ENCODE assay signal across 16 mouse cellular contexts in the genomic region with DNA sequence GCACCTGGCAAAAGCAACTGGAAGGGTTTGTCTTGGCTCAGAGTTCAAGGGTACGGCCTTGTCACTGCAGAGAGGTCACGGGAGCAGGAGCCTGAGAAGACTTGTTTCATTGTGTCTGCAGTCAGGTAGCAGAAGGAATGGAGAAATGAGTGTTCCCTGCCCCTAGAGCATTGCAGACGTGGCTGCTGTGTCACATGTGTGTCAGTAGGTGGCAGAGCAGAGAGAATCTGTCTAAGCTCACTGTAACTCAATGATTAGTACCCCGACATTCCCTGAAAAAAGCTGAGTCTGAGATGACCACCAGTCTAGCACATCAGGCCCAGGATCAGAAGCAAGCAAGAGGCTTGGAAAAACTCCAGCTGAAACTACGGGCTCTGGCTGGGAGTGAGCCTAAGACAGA.
DNase-seq lines count a peak whose midpoint lies in the region; ATAC-seq and TF ChIP-seq lines count a peak whose summit lies in the region.
"Had no signal": no experiment of that assay in that cellular context is flagged by ENCODE, and none has a peak within 500 bp of the region (broad histone marks: within the 10 kb centered on the region; RNA-seq: fewer than 3 reads in every experiment).

No protein-coding gene starts in this region.

- H3K4me3 ChIP-seq in kidney, postnatal 0 days (replicated peaks; ENCODE audit: low read depth, low read length): no peak overlapping the region
- H3K4me3 ChIP-seq in kidney, embryonic 15.5 days (replicated peaks): no peak overlapping the region
- H3K4me3 ChIP-seq in lung, postnatal 0 days (ENCODE audit: low read depth, low read length): no peak overlapping the region
- no peak overlapping the region for H3K4me3 ChIP-seq in stomach, postnatal 0 days (ENCODE audit: low read depth, low read length)
- H3K4me3 ChIP-seq: intestine, embryonic 15.5 days; limb, embryonic 12.5 days; myocyte had no signal

- no peak overlapping the region for H3K9ac ChIP-seq in kidney, postnatal 0 days (ENCODE audit: low read depth, low read length)
- no peak overlapping the region for H3K9ac ChIP-seq in kidney, embryonic 15.5 days
- H3K9ac ChIP-seq in lung, postnatal 0 days (replicated peaks; ENCODE audit: low read depth): no peak overlapping the region
- no peak overlapping the region for H3K9ac ChIP-seq in stomach, postnatal 0 days (ENCODE audit: low read length)
- H3K9ac ChIP-seq: intestine, embryonic 15.5 days; limb, embryonic 12.5 days had no signal

- H3K4me1 ChIP-seq in kidney, postnatal 0 days (replicated peaks; ENCODE audit: insufficient read depth, low read length): no peaks in the 10 kb centered on the region
- no peaks in the 10 kb centered on the region for H3K4me1 ChIP-seq in kidney, embryonic 15.5 days
- no peaks in the 10 kb centered on the region for H3K4me1 ChIP-seq in lung, postnatal 0 days (ENCODE audit: insufficient read depth, low read depth, low read length)
- no peaks in the 10 kb centered on the region for H3K4me1 ChIP-seq in stomach, postnatal 0 days (replicated peaks; ENCODE audit: control insufficient read depth, insufficient read depth)
- H3K4me1 ChIP-seq: intestine, embryonic 15.5 days; limb, embryonic 12.5 days had no signal

- DNase-seq in cerebellum, postnatal 10 days: peak; percentile 25 to 35
- no peak for DNase-seq in cerebellum, adult 11-12 months
- DNase-seq in kidney, postnatal 0 days (ENCODE audit: low spot score): no peak
- no peak for DNase-seq in lung, postnatal 0 days (ENCODE audit: low spot score)
- no peak for DNase-seq in lung, adult 18-20 months
- no peak for DNase-seq in stomach, postnatal 0 days (ENCODE audit: low spot score)
- DNase-seq in gastrocnemius, adult 8-10 months (ENCODE audit: low spot score in 2 of 2): no peak
- DNase-seq: B cell, adult 2 months; thymus, postnatal 36 days had no signal

- peak; percentile 47 for TF ChIP-seq CTCF in kidney, postnatal 0 days (IDR thresholded peaks at IDR 0.05; ENCODE audit: low read depth)
- TF ChIP-seq CTCF in lung, postnatal 0 days (IDR thresholded peaks at IDR 0.05): peak; percentile 46
- TF ChIP-seq CTCF in stomach, postnatal 0 days (IDR thresholded peaks at IDR 0.05; ENCODE audit: low read depth): peak; percentile 56

- ATAC-seq in kidney, postnatal 0 days (replicated peaks; ENCODE audit: low FRiP score, low read depth): no peak
- no peak for ATAC-seq in kidney, embryonic 15.5 days (replicated peaks; ENCODE audit: low FRiP score)
- ATAC-seq in lung, postnatal 0 days: no peak
- no peak for ATAC-seq in stomach, postnatal 0 days (ENCODE audit: low FRiP score, low TSS enrichment)
- ATAC-seq: activated CD4-positive, CD25-positive, alpha-beta regulatory T cell, adult 4 months; intestine, embryonic 15.5 days had no signal

- H3K9me3 ChIP-seq in kidney, postnatal 0 days (replicated peaks; ENCODE audit: low read length): no peaks in the 10 kb centered on the region
- H3K9me3 ChIP-seq in kidney, embryonic 15.5 days (replicated peaks): no peaks in the 10 kb centered on the region
- H3K9me3 ChIP-seq in lung, postnatal 0 days (ENCODE audit: low read length): no peaks in the 10 kb centered on the region
- no peaks in the 10 kb centered on the region for H3K9me3 ChIP-seq in stomach, postnatal 0 days (ENCODE audit: control insufficient read depth, low read length)
- H3K9me3 ChIP-seq: G1E; intestine, embryonic 15.5 days; limb, embryonic 12.5 days had no signal

- WGBS in kidney, postnatal 0 days: 80% methylated on average over 5 of the region's 5 CpGs
- WGBS in kidney, embryonic 15.5 days: 78% methylated on average over 5 of the region's 5 CpGs
- WGBS in lung, postnatal 0 days: 69% methylated on average over 5 of the region's 5 CpGs
- 86% methylated on average over 5 of the region's 5 CpGs for WGBS in stomach, postnatal 0 days

- H3K27ac ChIP-seq in kidney, postnatal 0 days: no peak overlapping the region
- no peak overlapping the region for H3K27ac ChIP-seq in kidney, embryonic 15.5 days
- H3K27ac ChIP-seq in lung, postnatal 0 days (ENCODE audit: low read length): no peak overlapping the region
- no peak overlapping the region for H3K27ac ChIP-seq in stomach, postnatal 0 days (replicated peaks)
- H3K27ac ChIP-seq: intestine, embryonic 15.5 days; limb, embryonic 12.5 days had no signal

- H3K4me2 ChIP-seq in kidney, postnatal 0 days (ENCODE audit: low read length): no peak overlapping the region
- H3K4me2 ChIP-seq in kidney, embryonic 15.5 days: no peak overlapping the region
- H3K4me2 ChIP-seq in lung, postnatal 0 days (replicated peaks; ENCODE audit: low read depth, low read length): no peak overlapping the region
- no peak overlapping the region for H3K4me2 ChIP-seq in stomach, postnatal 0 days (replicated peaks; ENCODE audit: low read depth)
- H3K4me2 ChIP-seq: intestine, embryonic 15.5 days; limb, embryonic 12.5 days; midbrain, embryonic 11.5 days had no signal

- H3K36me3 ChIP-seq in kidney, postnatal 0 days (ENCODE audit: insufficient read depth, low read length): no peaks in the 10 kb centered on the region
- H3K36me3 ChIP-seq in kidney, embryonic 15.5 days: no peaks in the 10 kb centered on the region
- no peaks in the 10 kb centered on the region for H3K36me3 ChIP-seq in lung, postnatal 0 days (ENCODE audit: insufficient read depth, low read length)
- H3K36me3 ChIP-seq in stomach, postnatal 0 days (ENCODE audit: control insufficient read depth, insufficient read depth, low read length): no peaks in the 10 kb centered on the region
- H3K36me3 ChIP-seq: G1E; intestine, embryonic 15.5 days; limb, embryonic 12.5 days had no signal

- no peak for TF ChIP-seq EP300 in lung, postnatal 0 days (IDR thresholded peaks at IDR 0.05)
- no peak for TF ChIP-seq EP300 in stomach, postnatal 0 days (optimal IDR thresholded peaks at IDR 0.05)

- no peaks in the 10 kb centered on the region for H3K27me3 ChIP-seq in kidney, postnatal 0 days (ENCODE audit: insufficient read depth, low read length)
- H3K27me3 ChIP-seq in kidney, embryonic 15.5 days: no peaks in the 10 kb centered on the region
- H3K27me3 ChIP-seq in lung, postnatal 0 days (replicated peaks; ENCODE audit: insufficient read depth, low read length): no peaks in the 10 kb centered on the region
- H3K27me3 ChIP-seq in stomach, postnatal 0 days (ENCODE audit: control insufficient read depth, insufficient read depth, low read length): no peaks in the 10 kb centered on the region
- H3K27me3 ChIP-seq: intestine, embryonic 15.5 days; limb, embryonic 12.5 days had no signal

Comparison
In these comparisons a context has a peak if more than half of its experiments do, and no peak if none do; other contexts are left out.
1. DNase-seq: peak in cerebellum, postnatal 10 days (2 of 2); none in cerebellum, adult 11-12 months (single experiment), kidney, postnatal 0 days (single experiment), lung, postnatal 0 days (single experiment), lung, adult 18-20 months (0 of 2), stomach, postnatal 0 days (single experiment) and gastrocnemius, adult 8-10 months (0 of 2).
2. Peak in every context shown above with its lines, with median percentiles within 50 percentile points of each other: CTCF ChIP-seq.